Mouse (Mus musculus): ENCODE data around the gene Tmem176b. TPM values are rescaled to one million over a fixed set of nuclear protein-coding genes. Genes with fewer than 3 reads are reported as not detected.

Tmem176b gene
- polyA plus RNA-seq, 1 experiment from 2014 or later, result 113 TPM

GRCm38 (mm10) chr6:48784406-48784805 is 56.9 kb downstream of the Tmem176b start:
- no peaks in the 10 kb centered on the region for H3K27me3 ChIP-seq (ENCODE audit: control insufficient read depth, insufficient read depth, low read depth, low read length)
- no peak overlapping the region for H3K27ac ChIP-seq (ENCODE audit: low read length)
- no peak overlapping the region for H3K9ac ChIP-seq (ENCODE audit: low read depth, low read length)
- no peak overlapping the region for H3K4me3 ChIP-seq (ENCODE audit: low read depth, low read length)
- ATAC-seq, result no peak
- H3K4me1 ChIP-seq (ENCODE audit: control insufficient read depth, insufficient read depth, low read length), result no peaks in the 10 kb centered on the region
- H3K9me3 ChIP-seq (replicated peaks; ENCODE audit: control insufficient read depth, low read length, poor library complexity, severe bottlenecking), result no peaks in the 10 kb centered on the region
- 93% methylated on average over 1 of the region's 1 CpGs for WGBS
- H3K36me3 ChIP-seq (ENCODE audit: control insufficient read depth, insufficient read depth, low read length), result no peaks in the 10 kb centered on the region
- no peak overlapping the region for H3K4me2 ChIP-seq (ENCODE audit: low read length)

Other genes starting within 250 kb of the Tmem176b start
- 48.2 and 48.8 TPM in 2 replicates for gene Repin1, start 247.6 kb downstream of the Tmem176b start, polyA plus RNA-seq (2015; fragmentation: Nextera tagmentation; extraction: Ambion mirVana)
- not detected in 2 replicates for gene Gm44965, start 247.6 kb downstream of the Tmem176b start, polyA plus RNA-seq (2015; fragmentation: Nextera tagmentation; extraction: Ambion mirVana)
- 14.1 and 16.7 TPM in 2 replicates for gene Zfp775, start 239.4 kb downstream of the Tmem176b start, polyA plus RNA-seq (2015; fragmentation: Nextera tagmentation; extraction: Ambion mirVana)
- 24.9 and 27.4 TPM in 2 replicates for gene AI854703, start 214.7 kb downstream of the Tmem176b start, polyA plus RNA-seq (2015; fragmentation: Nextera tagmentation; extraction: Ambion mirVana)
- 0.37 and 0.48 TPM in 2 replicates for gene Gimap8, start 194.3 kb downstream of the Tmem176b start, polyA plus RNA-seq (2015; fragmentation: Nextera tagmentation; extraction: Ambion mirVana)
- 1.6 and 3.1 TPM in 2 replicates for gene Gimap9, start 165.4 kb downstream of the Tmem176b start, polyA plus RNA-seq (2015; fragmentation: Nextera tagmentation; extraction: Ambion mirVana)
- gene Gimap4, start 156.9 kb downstream of the Tmem176b start, polyA plus RNA-seq (2015; fragmentation: Nextera tagmentation; extraction: Ambion mirVana), result 0.88 and 1.0 TPM in 2 replicates
- gene Gimap6, start 133.3 kb downstream of the Tmem176b start, polyA plus RNA-seq (2015; fragmentation: Nextera tagmentation; extraction: Ambion mirVana), result 6.2 and 7.2 TPM in 2 replicates
- 0.62 and 1.2 TPM in 2 replicates for gene Gm28053, start 122.9 kb downstream of the Tmem176b start, polyA plus RNA-seq (2015; fragmentation: Nextera tagmentation; extraction: Ambion mirVana)
- gene Gimap7, start 122.9 kb downstream of the Tmem176b start, polyA plus RNA-seq (2015; fragmentation: Nextera tagmentation; extraction: Ambion mirVana), result not detected in 2 replicates
- 5.2 and 5.4 TPM in 2 replicates for gene Gimap1, start 102.4 kb downstream of the Tmem176b start, polyA plus RNA-seq (2015; fragmentation: Nextera tagmentation; extraction: Ambion mirVana)
- 1.3 and 1.5 TPM in 2 replicates for gene Gimap5, start 95.3 kb downstream of the Tmem176b start, polyA plus RNA-seq (2015; fragmentation: Nextera tagmentation; extraction: Ambion mirVana)
- gene Gimap3, start 70.6 kb downstream of the Tmem176b start, polyA plus RNA-seq (2015; fragmentation: Nextera tagmentation; extraction: Ambion mirVana), result not detected in 2 replicates
- 17.9 and 19.7 TPM in 2 replicates for gene Tmem176a, start 577 bp downstream of the Tmem176b start, polyA plus RNA-seq (2015; fragmentation: Nextera tagmentation; extraction: Ambion mirVana)
- 0.07 TPM in 1 of 2 replicates, not detected in the other for gene Aoc1, start 31.4 kb upstream of the Tmem176b start, polyA plus RNA-seq (2015; fragmentation: Nextera tagmentation; extraction: Ambion mirVana)
- gene 1600015I10Rik, start 88.4 kb upstream of the Tmem176b start, polyA plus RNA-seq (2015; fragmentation: Nextera tagmentation; extraction: Ambion mirVana), result not detected in 2 replicates
- gene Doxl2, start 133.5 kb upstream of the Tmem176b start, polyA plus RNA-seq (2015; fragmentation: Nextera tagmentation; extraction: Ambion mirVana), result not detected in 2 replicates
- not detected in 2 replicates for gene Svs1, start 145.4 kb upstream of the Tmem176b start, polyA plus RNA-seq (2015; fragmentation: Nextera tagmentation; extraction: Ambion mirVana)
- gene Gpnmb, start 195.1 kb upstream of the Tmem176b start, polyA plus RNA-seq (2015; fragmentation: Nextera tagmentation; extraction: Ambion mirVana), result 0.63 and 0.70 TPM in 2 replicates
- gene Malsu1, start 232.3 kb upstream of the Tmem176b start, polyA plus RNA-seq (2015; fragmentation: Nextera tagmentation; extraction: Ambion mirVana), result 61.6 and 69.4 TPM in 2 replicates

Measured in midbrain, embryonic 16.5 days (tissue).